Mouse (Mus musculus) midbrain, postnatal 0 days (tissue): ENCODE data around the gene Mtor. TPM values are rescaled to one million over a fixed set of nuclear protein-coding genes. Genes with fewer than 3 reads are reported as not detected.
A peak's percentile ranks its signal among the peaks of the same experiment; 100 is the strongest.

ENCODE experiments used
- ATAC-seq: fragments of 200-750 bp; cut with Nextera tagmentation; 2 replicates; pipeline ENCODE4 v1.8.0; 2017; ENCODE audit warnings: moderate number of reproducible peaks, mild to moderate bottlenecking, moderate TSS enrichment, moderate library complexity; ENCODE audit not compliant: low FRiP score
- DNase-seq: peaks from one replicate; pipeline ENCODE4 v3.0.0-alpha.2; 2015; ENCODE audit warnings: low spot score
- H3K27ac ChIP-seq: fragments of 300-500 bp; sonication (generic); 2 replicates; pipeline ENCODE4 v1.5.1; 2014; ENCODE audit warnings: low read depth, mild to moderate bottlenecking, low read length, mixed read lengths
- H3K27me3 ChIP-seq: fragments of 300-500 bp; sonication (generic); 2 replicates; pipeline ENCODE4 v1.6.1; 2014; ENCODE audit warnings: low read length, control low read depth, mixed read lengths; ENCODE audit not compliant: insufficient read depth
- H3K36me3 ChIP-seq: fragments of 300-500 bp; sonication (generic); 2 replicates; pipeline ENCODE4 v1.6.1; 2014; ENCODE audit warnings: low read length, control low read depth, mixed read lengths; ENCODE audit not compliant: insufficient read depth
- H3K4me1 ChIP-seq: fragments of 300-500 bp; sonication (generic); 2 replicates; pipeline ENCODE4 v1.6.1; 2014; ENCODE audit warnings: mild to moderate bottlenecking, control low read depth, antibody characterized with exemption, low read length, mixed read lengths; ENCODE audit not compliant: insufficient read depth
- H3K4me2 ChIP-seq: fragments of 300-500 bp; sonication (generic); 2 replicates; pipeline ENCODE4 v1.6.1; 2014; ENCODE audit warnings: low read depth, mild to moderate bottlenecking, low read length, mixed read lengths; ENCODE audit not compliant: poor library complexity, severe bottlenecking
- H3K4me3 ChIP-seq: fragments of 300-500 bp; sonication (generic); 2 replicates; pipeline ENCODE4 v1.5.1; 2014; ENCODE audit warnings: low read depth, mild to moderate bottlenecking, low read length, moderate library complexity
- H3K9ac ChIP-seq: fragments of 300-500 bp; sonication (generic); replicated peaks from 2 replicates; pipeline ENCODE4 v1.6.1; 2014; ENCODE audit warnings: mild to moderate bottlenecking, low read length, moderate library complexity, mixed read lengths; ENCODE audit not compliant: poor library complexity, severe bottlenecking
- H3K9me3 ChIP-seq: fragments of 300-500 bp; sonication (generic); 2 replicates; pipeline ENCODE4 v1.6.1; 2016; ENCODE audit warnings: low read length, control low read depth
- CTCF ChIP-seq: IDR thresholded peaks from 2 replicates; pipeline ENCODE4 v1.5.1; 2016; ENCODE audit warnings: antibody characterized with exemption, mild to moderate bottlenecking
- WGBS: fragments of 180-500 bp; shearing (Covaris S2); extraction: QIAGEN DNeasy Blood & Tissue Kit; methylation state at CpG from one replicate; pipeline ENCODE4 v1.1.7; 2014; 5-methylcytosine and 5-hydroxymethylcytosine counted together
- polyA plus RNA-seq: library from polyadenylated mRNA; unstranded; fragments of >200 nt; fragmentation: Nextera tagmentation; extraction: Ambion mirVana; gene quantifications from 2 replicates; pipeline ENCODE4 v1.2.1, GENCODE M21; 2015
- total RNA-seq: library from RNA; depleted of rRNA; stranded (reverse); fragments of >200 nt; gene quantifications from 2 replicates; pipeline ENCODE4 v1.2.3, GENCODE M21; 2014

Mtor gene
- total and polyA plus RNA-seq, 2 experiments from 2014 or later, result 27.8 to 54.5 TPM

GRCm38 (mm10) chr4:148481557-148482168 is 33.3 kb downstream of the Mtor start:
- H3K9ac ChIP-seq, result no peak overlapping the region
- TF ChIP-seq CTCF, result no peak
- no peaks in the 10 kb centered on the region for H3K27me3 ChIP-seq
- H3K4me1 ChIP-seq, result no peaks in the 10 kb centered on the region
- H3K27ac ChIP-seq, result no peak overlapping the region
- DNase-seq (no peak), ATAC-seq (peak; percentile 54; the same call in 1 of the 2 replicates)
- 55% methylated on average over 2 of the region's 2 CpGs for WGBS
- no peak overlapping the region for H3K4me3 ChIP-seq
- no peaks in the 10 kb centered on the region for H3K9me3 ChIP-seq
- H3K36me3 ChIP-seq, result peaks cover 84% of the 10 kb centered on the region
- H3K4me2 ChIP-seq, result no peak overlapping the region

DNA sequence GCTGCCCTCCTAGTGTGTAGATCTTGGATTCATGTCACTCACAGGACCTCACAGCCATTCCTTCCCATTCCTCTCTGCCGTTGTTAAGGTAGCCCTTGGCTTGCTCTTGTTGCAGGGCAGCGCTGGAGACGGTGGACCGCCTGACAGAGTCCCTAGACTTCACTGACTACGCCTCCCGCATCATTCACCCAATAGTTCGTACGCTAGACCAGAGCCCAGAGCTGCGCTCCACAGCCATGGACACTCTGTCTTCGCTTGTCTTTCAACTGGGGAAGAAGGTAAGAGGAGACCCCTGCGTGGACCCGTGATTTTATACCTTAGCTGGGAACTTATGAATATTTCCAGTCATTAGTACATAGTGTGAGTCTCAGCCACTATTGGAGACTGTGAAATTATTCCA is 36.1 kb downstream of the Mtor start:
- ATAC-seq, result no peak
- no peaks in the 10 kb centered on the region for H3K9me3 ChIP-seq
- no peak overlapping the region for H3K27ac ChIP-seq
- H3K4me3 ChIP-seq, result no peak overlapping the region
- no peak overlapping the region for H3K4me2 ChIP-seq
- H3K27me3 ChIP-seq, result no peaks in the 10 kb centered on the region
- DNase-seq, result no peak
- no peak overlapping the region for H3K9ac ChIP-seq
- H3K36me3 ChIP-seq, result peaks cover 85% of the 10 kb centered on the region
- WGBS, result 96% methylated on average over 12 of the region's 12 CpGs
- TF ChIP-seq CTCF, result no peak
- no peaks in the 10 kb centered on the region for H3K4me1 ChIP-seq

- Histone ChIP-seq H3K27me3 (no peaks in the 10 kb centered on the region), H3K4me3 (no peak overlapping the region), H3K9ac (no peak overlapping the region), H3K4me1 (no peaks in the 10 kb centered on the region), H3K27ac (no peak overlapping the region), H3K36me3 (peaks cover 88% of the 10 kb centered on the region), H3K4me2 (no peak overlapping the region), H3K9me3 (no peaks in the 10 kb centered on the region)
- DNase-seq, result no peak
- no peak for ATAC-seq
- TF ChIP-seq CTCF, result no peak
- 78% methylated on average over 2 of the region's 2 CpGs for WGBS
Measured at GRCm38 (mm10) chr4:148487841-148488240, 39.4 kb downstream of the Mtor start.

DNA sequence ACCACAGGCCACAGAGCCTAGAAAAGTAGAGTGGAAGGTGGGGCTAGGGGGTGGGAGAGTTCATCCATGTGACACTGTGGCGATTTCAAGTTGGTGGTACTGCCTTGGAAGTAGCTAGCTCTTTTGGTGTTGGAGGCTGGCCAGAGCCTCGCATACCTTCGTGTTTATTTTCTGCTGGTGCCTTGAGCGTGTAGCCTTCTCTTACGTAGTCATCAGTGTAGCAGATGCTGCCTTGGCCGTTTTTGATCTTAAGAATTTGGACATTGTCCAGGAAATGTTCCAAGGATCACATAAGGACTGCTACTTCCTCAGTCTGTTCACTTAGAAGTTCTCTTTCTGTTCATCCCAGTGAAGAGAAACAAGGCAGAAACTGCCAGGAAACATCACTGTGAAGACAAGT is 42.1 kb downstream of the Mtor start:
- no peak for ATAC-seq
- 75% methylated on average over 6 of the region's 6 CpGs for WGBS
- no peak overlapping the region for H3K4me3 ChIP-seq
- no peaks in the 10 kb centered on the region for H3K27me3 ChIP-seq
- H3K9me3 ChIP-seq, result no peaks in the 10 kb centered on the region
- H3K27ac ChIP-seq, result no peak overlapping the region
- no peak for DNase-seq
- no peaks in the 10 kb centered on the region for H3K4me1 ChIP-seq
- no peak overlapping the region for H3K9ac ChIP-seq
- TF ChIP-seq CTCF, result no peak
- no peak overlapping the region for H3K4me2 ChIP-seq
- H3K36me3 ChIP-seq, result peaks cover 76% of the 10 kb centered on the region

DNA sequence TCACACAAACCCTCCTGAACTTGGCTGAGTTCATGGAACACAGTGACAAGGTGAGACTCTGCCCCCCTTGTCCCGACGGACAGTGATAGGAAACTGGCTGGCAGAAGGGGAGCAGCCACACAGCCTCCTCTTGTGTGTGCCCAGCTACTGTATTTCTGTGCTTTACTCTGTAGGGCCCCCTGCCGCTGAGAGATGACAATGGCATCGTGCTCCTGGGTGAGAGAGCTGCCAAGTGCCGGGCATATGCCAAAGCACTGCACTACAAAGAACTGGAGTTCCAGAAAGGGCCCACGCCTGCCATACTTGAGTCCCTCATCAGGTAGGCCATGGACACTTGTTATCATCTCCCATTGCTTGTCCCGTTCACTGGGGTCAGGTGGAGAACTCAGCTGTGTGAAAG is 43.0 kb downstream of the Mtor start:
- TF ChIP-seq CTCF, result peak; percentile 32; the same call in 1 of the 2 replicates
- no peak overlapping the region for H3K4me2 ChIP-seq
- H3K27ac ChIP-seq, result no peak overlapping the region
- 76% methylated on average over 7 of the region's 7 CpGs for WGBS
- H3K4me1 ChIP-seq, result no peaks in the 10 kb centered on the region
- H3K9ac ChIP-seq, result no peak overlapping the region
- no peak overlapping the region for H3K4me3 ChIP-seq
- no peaks in the 10 kb centered on the region for H3K27me3 ChIP-seq
- H3K36me3 ChIP-seq, result peaks cover 73% of the 10 kb centered on the region
- ATAC-seq (no peak), DNase-seq (peak; percentile 43)
- no peaks in the 10 kb centered on the region for H3K9me3 ChIP-seq

DNA sequence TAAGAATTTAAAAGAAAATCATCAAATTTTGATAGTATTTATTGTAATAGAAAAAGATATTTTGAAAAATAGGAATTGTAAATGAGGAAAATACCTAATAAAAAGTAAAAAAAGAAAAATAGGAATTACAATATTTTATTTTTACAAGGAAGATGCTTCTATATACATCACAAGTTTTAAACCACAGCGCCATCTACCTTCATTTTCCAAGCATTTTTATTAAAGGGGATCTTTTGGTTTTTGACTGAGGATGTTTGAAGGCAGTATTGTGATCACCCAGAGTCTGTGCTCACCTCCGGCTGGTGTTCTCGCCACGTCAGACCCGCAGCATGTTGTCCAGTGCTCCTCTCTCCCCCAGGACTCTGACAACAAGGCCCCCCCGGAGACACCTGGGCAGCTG is 46.7 kb downstream of the Mtor start:
- no peak for DNase-seq
- Histone ChIP-seq H3K36me3 (peaks cover 65% of the 10 kb centered on the region), H3K27ac (no peak overlapping the region), H3K9ac (no peak overlapping the region), H3K4me2 (no peak overlapping the region), H3K4me1 (no peaks in the 10 kb centered on the region), H3K4me3 (no peak overlapping the region), H3K27me3 (no peaks in the 10 kb centered on the region), H3K9me3 (no peaks in the 10 kb centered on the region)
- 0 out of 2 replicates have a peak, but pooled peaks have one; percentile 34 for ATAC-seq
- TF ChIP-seq CTCF, result peak; percentile 55
- 87% methylated on average over 6 of the region's 6 CpGs for WGBS
